Mouse (Mus musculus) layer of hippocampus, adult 2 months (tissue): ENCODE results near the gene Cisd3. TPM values are rescaled to one million over a fixed set of nuclear protein-coding genes. Genes with fewer than 3 reads are reported as not detected.
"Not testable (repeated sequence)": the region's sequence is repeated elsewhere in the genome, so short reads cannot be mapped to it uniquely, and the experiment has no call there.

Experiments
- DNase-seq, 2 experiments: peaks; one replicate each; pipeline ENCODE4 v3.0.0; 2022; ENCODE audit warnings: low spot score in 2 of 2
- H3K27ac ChIP-seq: fragments of 200-600 bp; 2 replicates; pipeline ENCODE4 v1.8.1; 2022
- H3K4me3 ChIP-seq: fragments of 200-600 bp; 2 replicates; pipeline ENCODE4 v1.8.1; 2022; ENCODE audit warnings: mild to moderate bottlenecking
- CTCF ChIP-seq: fragments of 200-600 bp; conservative IDR thresholded peaks from 2 replicates; pipeline ENCODE4 v1.8.1; 2022; ENCODE audit warnings: antibody characterized with exemption, mild to moderate bottlenecking, moderate library complexity
- total RNA-seq, 2 experiments: library from RNA; stranded (reverse); gene quantifications; 2 replicates each; pipeline ENCODE4 v1.2.3; 2021

The Cisd3 gene
- total RNA-seq, 2 experiments from 2014 or later = 45.5 to 49.3 TPM

DNA sequence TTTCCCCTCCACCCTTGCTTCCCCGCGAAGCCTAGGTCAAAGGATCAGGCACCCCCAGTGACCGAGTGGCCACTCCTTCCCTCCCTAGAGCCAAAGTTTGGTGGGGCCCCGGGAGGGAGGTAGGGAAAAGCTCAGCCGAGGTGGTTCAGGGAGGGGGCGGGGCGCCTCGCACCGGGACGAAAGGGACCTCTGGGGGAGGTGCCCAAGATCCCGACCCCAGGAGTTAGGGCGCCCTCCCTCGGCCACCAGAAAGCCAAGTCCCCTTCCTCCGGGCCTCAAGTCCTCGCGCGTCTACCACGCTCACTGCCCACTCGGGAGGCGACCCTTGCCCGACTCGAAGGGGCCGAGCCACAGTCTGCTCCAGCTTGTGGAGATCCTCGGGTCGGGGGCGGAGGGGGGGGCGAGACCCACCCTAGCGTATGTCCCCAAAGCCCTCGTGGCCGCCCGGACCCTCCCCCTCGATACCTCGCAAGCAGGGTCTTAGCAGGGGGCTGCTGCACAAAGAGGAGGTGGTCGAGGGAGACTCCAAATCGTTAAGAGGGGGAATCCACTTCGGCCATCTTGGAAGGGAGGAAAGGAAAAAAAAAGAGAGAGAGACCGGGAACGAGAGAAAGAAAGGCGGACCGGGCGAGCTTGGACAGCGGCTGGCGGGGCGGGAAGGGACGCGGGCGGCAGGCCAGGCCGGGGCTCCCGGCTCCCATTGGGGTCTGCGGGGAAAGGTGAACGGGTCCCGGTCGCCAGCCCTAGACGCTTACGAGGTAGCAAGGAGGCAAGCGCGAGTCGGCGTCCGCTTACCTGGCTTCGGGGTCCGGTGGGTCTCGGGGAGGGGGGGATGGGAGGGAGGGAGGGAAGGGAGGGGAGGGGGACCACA, 13.3 kb downstream of the Cisd3 start:
- Histone ChIP-seq H3K4me3 (peak overlapping the region; percentile 80), H3K27ac (peak overlapping the region; percentile 87)
- peak in 1 of 2 experiments; percentile 40 for DNase-seq
- TF ChIP-seq CTCF = peak; percentile 56

GRCm38 (mm10) chr11:97699626-97700002, 14.0 kb downstream of the Cisd3 start:
- DNase-seq = peak; percentile 72 to 81
- H3K27ac ChIP-seq = peak overlapping the region; percentile 95
- no peak for TF ChIP-seq CTCF
- peak overlapping the region; percentile 80 for H3K4me3 ChIP-seq

DNA sequence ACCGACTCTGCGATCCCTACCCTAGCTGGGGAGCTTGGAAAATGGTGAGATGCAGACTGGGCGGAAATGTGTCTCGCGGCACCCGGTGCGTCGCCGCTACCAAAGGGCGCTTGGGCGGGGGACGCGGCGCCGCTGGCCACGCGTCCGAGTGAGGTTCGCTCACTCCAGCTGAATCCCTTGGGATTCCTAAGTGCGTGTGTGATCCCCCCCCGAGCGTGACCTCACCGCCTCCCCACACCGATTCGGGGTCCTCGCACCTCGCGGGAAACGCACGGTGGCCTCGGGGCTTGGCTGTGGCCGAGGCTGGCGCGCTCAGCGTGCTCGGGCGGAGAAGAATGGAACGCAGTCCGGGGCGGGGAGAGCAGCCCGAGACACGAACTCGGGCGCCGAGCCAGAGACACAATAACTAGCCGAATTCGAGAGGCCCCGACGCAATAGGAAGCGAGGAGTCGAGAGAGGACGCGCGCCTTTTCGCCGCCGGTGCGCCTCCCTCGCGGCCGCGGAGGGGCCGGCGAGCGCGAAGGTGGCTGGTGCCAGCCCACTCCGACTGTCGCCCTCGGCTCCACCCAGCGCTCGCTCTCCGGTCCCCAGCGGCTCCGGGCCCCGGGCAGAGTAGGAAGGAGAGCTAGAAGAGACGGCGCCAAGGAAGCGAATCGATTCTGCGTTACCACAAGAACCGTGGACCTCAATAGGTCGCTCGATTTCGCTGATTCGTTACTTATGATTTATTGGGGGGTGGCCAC, 14.5 kb downstream of the Cisd3 start, which contains the start of gene Pcgf2:
Pcgf2 (minus strand) TSS at position 495 of the 743 bp plus-strand sequence.
- DNase-seq = peak; percentile 48 to 55
- no peak for TF ChIP-seq CTCF
- Histone ChIP-seq H3K4me3 (peak within 1 kb of the TSS; percentile 80), H3K27ac (peak within 1 kb of the TSS; percentile 95)

DNA sequence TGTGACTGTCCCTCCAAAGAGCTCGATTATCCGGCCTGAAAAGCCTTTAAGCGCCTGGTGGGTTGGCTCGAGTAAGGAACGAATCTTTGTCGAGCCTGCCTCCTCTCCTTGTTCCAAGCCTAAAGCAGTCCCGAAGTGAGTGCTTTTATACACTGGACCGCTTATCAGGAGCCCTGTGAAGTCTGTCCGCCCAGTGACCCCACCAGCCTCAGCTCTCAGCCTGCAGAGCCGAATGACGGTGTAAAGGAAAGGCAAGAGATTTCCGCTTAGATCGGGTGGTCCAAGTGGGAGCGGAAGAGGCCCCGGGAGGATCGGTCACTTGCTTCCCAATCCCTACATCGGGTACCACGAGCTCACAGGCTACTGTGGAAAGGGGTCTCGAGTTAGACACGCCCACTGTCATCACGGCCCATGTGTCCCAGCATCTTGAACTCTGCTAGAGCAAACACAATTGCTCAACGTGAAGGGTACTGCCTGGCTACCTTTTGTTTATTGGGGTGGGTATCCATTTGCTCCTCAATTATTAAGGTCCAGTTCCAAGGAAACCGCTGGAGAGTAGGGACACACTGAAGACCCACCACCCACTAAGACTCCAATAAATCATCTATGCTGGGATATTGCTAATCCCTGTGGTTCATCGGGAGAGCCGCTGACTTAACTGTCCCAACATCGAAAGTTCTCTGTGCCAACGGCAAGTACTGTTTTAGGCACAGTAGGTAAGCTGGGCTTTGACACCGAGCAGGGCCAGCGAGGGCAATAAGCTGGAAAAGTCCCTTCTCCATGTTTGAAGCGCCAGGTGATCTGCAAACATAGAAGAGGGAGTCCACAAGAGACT, 15.3 kb downstream of the Cisd3 start:
- Histone ChIP-seq H3K27ac (peak overlapping the region; percentile 95), H3K4me3 (peak overlapping the region; percentile 80)
- TF ChIP-seq CTCF = no peak
- no peak for DNase-seq

- H3K27ac ChIP-seq = peak overlapping the region; percentile 91; the same call in 1 of the 2 replicates
- no peak for TF ChIP-seq CTCF
- peak overlapping the region; percentile 97; the same call in 1 of the 2 replicates for H3K4me3 ChIP-seq
- DNase-seq = no peak
Observed at GRCm38 (mm10) chr11:97701581-97702392, 16.2 kb downstream of the Cisd3 start.

DNA sequence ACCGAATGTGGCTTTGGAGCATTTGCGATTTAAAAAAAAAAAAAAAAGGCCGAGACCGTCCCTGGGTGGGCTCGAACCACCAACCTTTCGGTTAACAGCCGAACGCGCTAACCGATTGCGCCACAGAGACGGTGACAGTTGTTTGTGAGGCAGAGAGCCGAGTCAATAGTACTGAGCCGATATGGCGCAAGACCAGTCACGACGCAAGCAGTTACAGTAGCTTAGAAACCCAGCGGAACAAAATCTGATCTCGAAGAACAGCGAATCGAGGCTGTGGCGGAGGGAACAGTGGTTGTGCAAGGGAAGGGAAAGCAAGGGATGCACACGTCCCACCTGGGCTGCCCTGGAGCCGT, 16.7 kb downstream of the Cisd3 start:
- TF ChIP-seq CTCF = no peak
- Histone ChIP-seq H3K27ac (peak overlapping the region; percentile 91), H3K4me3 (peak overlapping the region; percentile 97)
- peak; percentile 86 to 91 for DNase-seq

GRCm38 (mm10) chr11:97703039-97703826, 17.6 kb downstream of the Cisd3 start, which contains the start of gene Psmb3:
Gene Psmb3, plus strand, starts transcription at chr11:97703399.
- no peak for TF ChIP-seq CTCF
- Histone ChIP-seq H3K4me3 (peak within 1 kb of the TSS; percentile 97), H3K27ac (peak within 1 kb of the TSS; percentile 91)
- peak; percentile 99 for DNase-seq

DNA sequence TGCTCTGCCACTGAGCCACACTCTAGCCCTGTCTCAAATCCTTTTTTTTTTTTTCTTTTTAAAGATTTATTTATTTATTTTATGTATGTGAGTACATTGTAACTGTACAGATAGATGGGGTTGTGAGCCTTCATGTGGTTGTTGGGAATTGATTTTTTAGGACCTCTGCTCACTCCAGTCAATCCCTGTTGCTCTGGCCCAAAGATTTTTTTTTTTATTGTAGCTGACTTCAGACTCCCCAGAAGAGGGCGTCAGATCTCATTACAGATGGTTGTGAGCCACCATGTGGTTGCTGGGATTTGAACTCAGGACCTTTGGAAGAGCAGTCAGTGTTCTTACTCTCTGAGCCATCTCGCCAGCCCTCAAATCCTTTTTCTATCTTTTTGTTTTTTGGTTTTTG, 24.4 kb downstream of the Cisd3 start:
- not testable (repeated sequence) for H3K27ac ChIP-seq, DNase-seq, H3K4me3 ChIP-seq

DNA sequence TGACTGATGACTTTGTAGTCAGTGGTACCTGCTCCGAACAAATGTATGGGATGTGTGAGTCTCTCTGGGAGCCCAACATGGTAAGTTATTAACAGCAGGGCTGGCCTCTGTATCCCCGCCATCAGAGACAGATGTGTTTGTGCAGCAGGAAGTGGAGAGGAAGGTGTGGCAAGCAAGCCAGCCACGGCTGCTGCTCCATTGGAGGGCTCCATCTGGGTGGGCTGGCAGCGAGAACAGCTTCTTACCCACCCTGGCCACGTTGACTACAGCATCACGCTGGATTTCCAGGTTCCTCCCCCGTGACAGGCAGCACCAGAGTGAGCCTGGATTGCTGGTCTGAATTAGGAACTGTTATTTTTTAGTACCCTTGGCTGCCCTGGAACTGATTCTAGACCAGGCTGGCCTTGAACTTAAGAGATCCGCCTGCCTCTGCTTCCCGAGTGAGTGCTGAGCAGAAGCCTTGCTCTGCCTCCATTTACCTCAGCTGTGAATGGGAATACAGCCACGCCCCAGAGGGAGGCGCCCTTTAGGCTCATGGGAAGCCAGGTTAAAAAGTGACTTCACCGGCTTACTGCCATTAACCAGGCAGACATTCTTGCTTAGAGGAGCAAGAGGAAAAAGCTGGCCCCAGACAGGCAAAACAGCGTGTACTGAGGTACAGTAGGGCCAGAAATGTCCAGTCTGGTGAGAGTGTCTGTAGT, 25.7 kb downstream of the Cisd3 start:
- TF ChIP-seq CTCF = no peak
- no peak overlapping the region for H3K27ac ChIP-seq
- no peak for DNase-seq
- H3K4me3 ChIP-seq = no peak overlapping the region

DNA sequence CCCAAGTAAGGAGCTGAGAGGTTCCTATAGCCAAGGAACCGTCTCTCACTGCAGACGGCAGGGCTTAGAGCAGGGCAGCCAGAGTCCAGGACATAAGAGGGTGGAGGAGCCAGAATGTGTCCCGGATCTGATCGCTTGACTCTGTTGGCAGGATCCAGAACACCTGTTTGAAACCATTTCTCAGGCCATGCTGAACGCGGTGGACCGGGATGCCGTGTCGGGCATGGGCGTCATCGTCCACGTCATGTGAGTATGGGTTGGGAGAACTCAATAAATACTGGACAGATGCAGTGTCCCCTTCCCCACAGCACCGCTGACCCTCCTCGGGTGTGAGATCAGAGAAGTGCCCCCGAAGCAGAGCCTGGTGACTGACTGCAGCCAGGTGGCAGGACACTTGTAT, 26.7 kb downstream of the Cisd3 start:
- no peak for TF ChIP-seq CTCF
- Histone ChIP-seq H3K27ac (no peak overlapping the region), H3K4me3 (no peak overlapping the region)
- DNase-seq = no peak
